Mouse (Mus musculus) kidney, postnatal 0 days (tissue): ENCODE measurements around the gene Olfr345. TPM values are rescaled to one million over a fixed set of nuclear protein-coding genes. Genes with fewer than 3 reads are reported as not detected.

Experiments
- ATAC-seq: fragments of 200-750 bp; cut with Nextera tagmentation; replicated peaks from 2 replicates; pipeline ENCODE4 v1.8.0; 2017; ENCODE audit warnings: low read depth, moderate number of reproducible peaks, moderate TSS enrichment, moderate library complexity; ENCODE audit not compliant: low FRiP score
- DNase-seq: peaks from one replicate; pipeline ENCODE4 v3.0.0-alpha.2; 2016; ENCODE audit warnings: low spot score
- H3K27ac ChIP-seq: fragments of 300-500 bp; sonication (generic); 2 replicates; pipeline ENCODE4 v1.5.1; 2014; ENCODE audit warnings: mild to moderate bottlenecking
- H3K27me3 ChIP-seq: fragments of 300-500 bp; sonication (generic); 2 replicates; pipeline ENCODE4 v1.6.1; 2014; ENCODE audit warnings: low read length, mixed read lengths; ENCODE audit not compliant: insufficient read depth
- H3K36me3 ChIP-seq: fragments of 300-500 bp; sonication (generic); 2 replicates; pipeline ENCODE4 v1.6.1; 2014; ENCODE audit warnings: low read length, mixed read lengths; ENCODE audit not compliant: insufficient read depth
- H3K4me1 ChIP-seq: fragments of 300-500 bp; sonication (generic); replicated peaks from 2 replicates; pipeline ENCODE4 v1.6.1; 2014; ENCODE audit warnings: antibody characterized with exemption, low read length, mixed read lengths; ENCODE audit not compliant: insufficient read depth
- H3K4me2 ChIP-seq: fragments of 300-500 bp; sonication (generic); 2 replicates; pipeline ENCODE4 v1.6.1; 2014; ENCODE audit warnings: mild to moderate bottlenecking, low read length, moderate library complexity, mixed read lengths
- H3K4me3 ChIP-seq: fragments of 300-500 bp; sonication (generic); replicated peaks from 2 replicates; pipeline ENCODE4 v1.5.1; 2014; ENCODE audit warnings: low read depth, low read length
- H3K9ac ChIP-seq: fragments of 300-500 bp; sonication (generic); 2 replicates; pipeline ENCODE4 v1.6.1; 2014; ENCODE audit warnings: low read depth, low read length
- H3K9me3 ChIP-seq: fragments of 300-500 bp; sonication (generic); replicated peaks from 2 replicates; pipeline ENCODE4 v1.6.1; 2016; ENCODE audit warnings: low read length, inconsistent platforms, mixed read lengths
- CTCF ChIP-seq: IDR thresholded peaks from 2 replicates; pipeline ENCODE4 v1.5.1; 2016; ENCODE audit warnings: antibody characterized with exemption, low read depth, mild to moderate bottlenecking, moderate library complexity
- WGBS: fragments of 180-500 bp; shearing (Covaris S2); extraction: QIAGEN DNeasy Blood & Tissue Kit; methylation state at CpG from one replicate; pipeline ENCODE4 v1.1.7; 2014; 5-methylcytosine and 5-hydroxymethylcytosine counted together
- polyA plus RNA-seq: library from polyadenylated mRNA; unstranded; fragments of >200 nt; fragmentation: Nextera tagmentation; extraction: Ambion mirVana; gene quantifications from 2 replicates; pipeline ENCODE4 v1.2.1, GENCODE M21; 2015

The Olfr345 gene
- not detected in 2 replicates for polyA plus RNA-seq

DNA sequence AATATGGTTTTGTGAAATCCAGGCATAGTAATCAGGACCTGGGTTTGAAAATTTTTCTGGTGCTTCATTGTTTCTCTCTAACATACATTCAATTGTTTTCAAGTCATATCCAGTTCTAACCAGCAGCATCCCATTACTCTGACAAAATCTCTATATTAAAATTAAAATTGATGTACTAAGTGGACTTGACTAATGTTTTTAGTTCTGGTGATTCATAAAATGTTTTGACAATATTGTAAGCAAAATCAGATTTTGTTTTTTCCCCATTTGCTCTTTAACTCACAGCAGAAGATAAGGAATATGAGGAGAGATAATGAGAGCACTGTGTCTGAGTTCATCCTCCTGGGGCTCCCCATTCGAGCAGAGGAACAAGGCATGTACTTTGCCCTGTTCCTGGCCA lies at the start of gene Olfr345:
Gene Olfr345 (plus strand): TSS at position 301 of the 400 bp plus-strand sequence.
- Histone ChIP-seq H3K4me1 (no peaks in the 10 kb centered on the region), H3K36me3 (no peaks in the 10 kb centered on the region), H3K4me2 (no peak within 1 kb of the TSS), H3K9me3 (no peaks in the 10 kb centered on the region), H3K9ac (no peak within 1 kb of the TSS), H3K27me3 (no peaks in the 10 kb centered on the region), H3K4me3 (no peak within 1 kb of the TSS), H3K27ac (no peak within 1 kb of the TSS)
- WGBS, result 67% methylated on average over 1 of the region's 1 CpGs
- no peak for TF ChIP-seq CTCF
- DNase-seq (no peak), ATAC-seq (no peak)

DNA sequence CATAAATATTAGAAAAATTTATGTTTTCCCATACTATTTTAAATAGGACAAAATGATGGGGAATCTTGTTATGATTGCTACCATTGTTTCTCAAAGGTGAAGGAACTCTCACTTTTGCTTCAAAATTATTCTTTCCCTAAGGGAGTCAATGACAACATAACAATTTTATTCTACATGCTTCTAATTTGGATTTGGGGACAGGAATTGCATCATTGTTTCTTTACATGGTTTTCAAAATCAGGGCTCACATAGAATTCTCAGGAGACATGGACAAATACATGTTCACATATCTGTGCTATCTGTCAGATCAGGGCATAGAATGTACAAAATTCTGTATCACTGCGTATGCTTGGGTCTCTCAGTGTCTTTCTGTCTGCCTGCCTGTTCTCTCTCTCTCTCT lies 45.6 kb downstream of the Olfr345 start, which contains the start of gene Olfr346:
Gene Olfr346 (plus strand): TSS at position 301 of the 400 bp plus-strand sequence.
- H3K4me1 ChIP-seq, result no peaks in the 10 kb centered on the region
- no peak within 1 kb of the TSS for H3K9ac ChIP-seq
- no peak for TF ChIP-seq CTCF
- no peak for DNase-seq
- H3K27me3 ChIP-seq, result no peaks in the 10 kb centered on the region
- no peak within 1 kb of the TSS for H3K4me3 ChIP-seq
- WGBS, result 95% methylated on average over 1 of the region's 1 CpGs
- no peak within 1 kb of the TSS for H3K27ac ChIP-seq
- no peak for ATAC-seq
- H3K9me3 ChIP-seq, result no peaks in the 10 kb centered on the region
- no peaks in the 10 kb centered on the region for H3K36me3 ChIP-seq
- no peak within 1 kb of the TSS for H3K4me2 ChIP-seq

Other genes starting within 250 kb of the Olfr345 start
- gene Olfr339, start 221.1 kb upstream of the Olfr345 start, polyA plus RNA-seq, result not detected in 2 replicates
- not detected in 2 replicates for gene Olfr340, start 187.5 kb upstream of the Olfr345 start, polyA plus RNA-seq
- gene Olfr341, start 157.6 kb upstream of the Olfr345 start, polyA plus RNA-seq, result not detected in 2 replicates
- not detected in 2 replicates for gene Olfr342, start 115.0 kb upstream of the Olfr345 start, polyA plus RNA-seq
- not detected in 2 replicates for gene Olfr344, start 73.4 kb upstream of the Olfr345 start, polyA plus RNA-seq
- not detected in 2 replicates for gene Olfr346, start 45.7 kb downstream of the Olfr345 start, polyA plus RNA-seq
- gene Olfr347, start 91.9 kb downstream of the Olfr345 start, polyA plus RNA-seq, result not detected in 2 replicates
- gene Olfr348, start 144.2 kb downstream of the Olfr345 start, polyA plus RNA-seq, result not detected in 2 replicates
- not detected in 2 replicates for gene Olfr50, start 150.5 kb downstream of the Olfr345 start, polyA plus RNA-seq
- gene Olfr3, start 177.0 kb downstream of the Olfr345 start, polyA plus RNA-seq, result not detected in 2 replicates
- gene Olfr350, start 206.3 kb downstream of the Olfr345 start, polyA plus RNA-seq, result not detected in 2 replicates
- gene Olfr351, start 222.6 kb downstream of the Olfr345 start, polyA plus RNA-seq, result not detected in 2 replicates
- gene Olfr352, start 228.4 kb downstream of the Olfr345 start, polyA plus RNA-seq, result not detected in 2 replicates